Comparison of ENCODE assay signal across 32 mouse cellular contexts in genomic region chr11:83238389-83238788, GRCm38 (mm10). TPM values are rescaled to one million over a fixed set of nuclear protein-coding genes. Genes with fewer than 3 reads are reported as not detected.
"Had no signal": no experiment of that assay in that cellular context is flagged by ENCODE, and none has a peak within 500 bp of the region (broad histone marks: within the 10 kb centered on the region; RNA-seq: fewer than 3 reads in every experiment).

No protein-coding gene starts in this region.

- H3K9me3 ChIP-seq: heart, embryonic 10.5 days; heart, embryonic 12.5 days; hindbrain, embryonic 10.5 days; hindbrain, embryonic 12.5 days; intestine, embryonic 15.5 days; limb, embryonic 15.5 days had no signal

- ATAC-seq: hindbrain, embryonic 16.5 days; inflammation-experienced regulatory T-cells, adult 6 months; intestine, embryonic 15.5 days; intestine, postnatal 0 days had no signal

- H3K4me2 ChIP-seq: heart, embryonic 12.5 days; hindbrain, embryonic 12.5 days; hindbrain, embryonic 14.5 days; intestine, embryonic 15.5 days; limb, embryonic 13.5 days; limb, embryonic 15.5 days had no signal

- DNase-seq: gastrocnemius, adult 2 months; gastrocnemius, postnatal 10 days; gastrocnemius, postnatal 25 days; heart, adult 18-20 months; heart, postnatal 10 days; heart, postnatal 4 days; kidney, adult 18-20 months; kidney, adult 8-10 months; kidney, postnatal 10 days; kidney, postnatal 36 days; layer of hippocampus, adult 9-11 months; layer of hippocampus, postnatal 36 days; left cerebral cortex, postnatal 4 days; lung, adult 18-20 months had no signal

- H3K27me3 ChIP-seq: heart, embryonic 12.5 days; hindbrain, embryonic 12.5 days; intestine, embryonic 15.5 days; limb, embryonic 13.5 days; limb, embryonic 15.5 days had no signal

- H3K4me3 ChIP-seq: gastrocnemius, adult 2 months; heart, embryonic 10.5 days; heart, embryonic 12.5 days; hindbrain, embryonic 10.5 days; hindbrain, embryonic 12.5 days; intestine, embryonic 15.5 days; limb, embryonic 13.5 days; limb, embryonic 15.5 days had no signal

- H3K36me3 ChIP-seq: heart, embryonic 10.5 days; heart, embryonic 12.5 days; hindbrain, embryonic 10.5 days; hindbrain, embryonic 12.5 days; intestine, embryonic 15.5 days; limb, embryonic 13.5 days; limb, embryonic 15.5 days had no signal

- H3K27ac ChIP-seq: gastrocnemius, adult 2 months; heart, embryonic 10.5 days; hindbrain, embryonic 10.5 days; hindbrain, embryonic 12.5 days; hindbrain, embryonic 14.5 days; intestine, embryonic 15.5 days; limb, embryonic 13.5 days; limb, embryonic 15.5 days had no signal

- H3K9ac ChIP-seq: heart, embryonic 12.5 days; hindbrain, embryonic 12.5 days; hindbrain, embryonic 14.5 days; intestine, embryonic 15.5 days; limb, embryonic 13.5 days; limb, embryonic 15.5 days had no signal

- H3K4me1 ChIP-seq: heart, embryonic 10.5 days; heart, embryonic 12.5 days; hindbrain, embryonic 10.5 days; hindbrain, embryonic 12.5 days; intestine, embryonic 15.5 days; limb, embryonic 13.5 days; limb, embryonic 15.5 days had no signal

RNA-seq across cellular contexts. Expression of gene Slfn3, which starts 47.3 kb away (rescaled TPM):
- polyA plus RNA-seq: hindbrain, embryonic 14.5 days had no signal

RNA-seq across cellular contexts. Expression of gene Slfn14, which starts 48.1 kb away (rescaled TPM):
- total RNA-seq: gastrocnemius, adult 2 months; gastrocnemius, postnatal 25 days; granulocyte monocyte progenitor cell, adult 5-6 weeks; heart, adult 18-20 months; heart, adult 8-10 months; layer of hippocampus, adult 18-20 months; layer of hippocampus, postnatal 14 days; layer of hippocampus, postnatal 36 days; left cerebral cortex, adult 8-10 months; left cerebral cortex, postnatal 25 days; left cerebral cortex, postnatal 4 days had no signal
- polyA plus RNA-seq: hindbrain, embryonic 14.5 days; hindbrain, embryonic 16.5 days; intestine, postnatal 0 days; large intestine, adult 2 months had no signal
